Mouse (Mus musculus) adrenal gland, postnatal 25 days (tissue): ENCODE measurements around the gene Zdbf2. TPM values are rescaled to one million over a fixed set of nuclear protein-coding genes. Genes with fewer than 3 reads are reported as not detected.
"Not testable (repeated sequence)": the region's sequence is repeated elsewhere in the genome, so short reads cannot be mapped to it uniquely, and the experiment has no call there.

ENCODE experiments used
- DNase-seq: peaks from one replicate; pipeline ENCODE4 v3.0.0; 2021; ENCODE audit warnings: mixed read lengths
- microRNA-seq, 2 experiments: library from miRNA; unstranded; fragments of <30 nt; microRNA quantifications; one replicate each; pipeline ENCODE4 v1.2.0; 2021
- total RNA-seq: library from RNA; stranded (reverse); gene quantifications from 2 replicates; pipeline ENCODE4 v1.2.3, GENCODE M21; 2021

The Zdbf2 gene
- total RNA-seq, 1 experiment from 2014 or later, result 10.6 TPM

- DNase-seq, result no peak
Measured at GRCm38 (mm10) chr1:63263671-63264070, 9.4 kb upstream of the Zdbf2 start.

GRCm38 (mm10) chr1:63265461-63265860, 7.6 kb upstream of the Zdbf2 start:
- no peak for DNase-seq

- no peak for DNase-seq
Measured at GRCm38 (mm10) chr1:63266121-63266520, 6.9 kb upstream of the Zdbf2 start.

GRCm38 (mm10) chr1:63266716-63267115, 6.3 kb upstream of the Zdbf2 start:
- no peak for DNase-seq

GRCm38 (mm10) chr1:63272125-63272675, 865 bp upstream of the Zdbf2 start:
- no peak for DNase-seq

GRCm38 (mm10) chr1:63273339-63273951, 380 bp downstream of the Zdbf2 start:
- peak; percentile 14 for DNase-seq

- DNase-seq, result no peak
Measured at GRCm38 (mm10) chr1:63274046-63274730, 1.1 kb downstream of the Zdbf2 start.

GRCm38 (mm10) chr1:63278106-63278505, 5.0 kb downstream of the Zdbf2 start:
- no peak for DNase-seq

- no peak for DNase-seq
Measured at GRCm38 (mm10) chr1:63293965-63294364, 20.9 kb downstream of the Zdbf2 start.

GRCm38 (mm10) chr1:63309661-63310060, 36.6 kb downstream of the Zdbf2 start:
- no peak for DNase-seq

- DNase-seq, result not testable (repeated sequence)
Measured at GRCm38 (mm10) chr1:63323565-63324132, 50.6 kb downstream of the Zdbf2 start.

Small RNA genes lying within 50 kb of the gene (microRNA-seq; reads per million reads assigned to microRNA genes)
- 0.34 to 0.36 reads per million in 2 experiments for gene Gm24513

Other genes starting within 250 kb of the Zdbf2 start
- gene Ino80d, start 158.6 kb upstream of the Zdbf2 start, total RNA-seq, result 30.2 and 36.2 TPM in 2 replicates
- 577 and 595 TPM in 2 replicates for gene Eef1b2, start 96.4 kb upstream of the Zdbf2 start, total RNA-seq
- 252 TPM in 2 replicates for gene Ndufs1, start 96.4 kb upstream of the Zdbf2 start, total RNA-seq
- 0.48 TPM in 1 of 2 replicates, not detected in the other for gene Gpr1, start 58.7 kb upstream of the Zdbf2 start, total RNA-seq
- 13.3 and 14.0 TPM in 2 replicates for gene Adam23, start 172.6 kb downstream of the Zdbf2 start, total RNA-seq